Mouse (Mus musculus) CH12.LX (cell line): ENCODE data around the gene Ibsp. TPM values are rescaled to one million over a fixed set of nuclear protein-coding genes. Genes with fewer than 3 reads are reported as not detected.

Experiments
- DNase-seq: peaks from one replicate; pipeline ENCODE4 v3.0.0-alpha.2; 2013; ENCODE audit errors: extremely low read depth
- H3K27ac ChIP-seq: 2 replicates; pipeline ENCODE4 v1.5.1; 2012; ENCODE audit warnings: low read depth, mild to moderate bottlenecking, control low read depth, moderate library complexity; ENCODE audit not compliant: insufficient read depth
- H3K27me3 ChIP-seq: replicated peaks from 2 replicates; pipeline ENCODE3; 2012; ENCODE audit warnings: inconsistent platforms
- H3K36me3 ChIP-seq, 2 experiments: replicated peaks in 1 of 2; 2 replicates each; pipeline versions ENCODE3 to v1.6.1; 2012; ENCODE audit warnings: inconsistent platforms in 1 of 2, low read length in 1 of 2, mild to moderate bottlenecking in 1 of 2, mixed read lengths in 1 of 2, moderate library complexity in 1 of 2; ENCODE audit not compliant: control insufficient read depth in 1 of 2, insufficient read depth in 1 of 2
- H3K4me1 ChIP-seq, 2 experiments: 2 replicates each; pipeline ENCODE4 v1.6.1; 2012; ENCODE audit warnings: inconsistent platforms in 1 of 2, moderate library complexity in 1 of 2; ENCODE audit not compliant: insufficient read depth in 2 of 2, control insufficient read depth in 1 of 2
- H3K4me2 ChIP-seq: 2 replicates; pipeline ENCODE4 v1.6.1; 2012; ENCODE audit warnings: low read depth, mild to moderate bottlenecking, control low read depth; ENCODE audit not compliant: poor library complexity, insufficient read depth, severe bottlenecking
- H3K4me3 ChIP-seq, 3 experiments: fragments of 150-350 bp in 1 of 3; sonication (generic) in 1 of 3; replicated peaks in 1 of 3; 2 replicates each; pipeline versions ENCODE3 to v1.5.1; 2011 to 2012; ENCODE audit warnings: low read depth in 2 of 3, low read length in 2 of 3, mild to moderate bottlenecking in 2 of 3, moderate library complexity in 2 of 3, control low read depth in 1 of 3, improper control_type of control experiment in 1 of 3, inconsistent platforms in 1 of 3, mixed read lengths in 1 of 3; ENCODE audit not compliant: poor library complexity in 1 of 3
- H3K79me2 ChIP-seq: replicated peaks from 2 replicates; pipeline ENCODE4 v1.6.1; 2012; ENCODE audit warnings: mild to moderate bottlenecking, moderate library complexity; ENCODE audit not compliant: control insufficient read depth, poor library complexity, insufficient read depth, severe bottlenecking; ENCODE audit errors: extremely low read depth
- H3K9ac ChIP-seq: 2 replicates; pipeline ENCODE4 v1.6.1; 2012; ENCODE audit warnings: low read depth, mild to moderate bottlenecking, control low read depth, moderate library complexity; ENCODE audit not compliant: insufficient read depth
- H3K9me3 ChIP-seq: replicated peaks from 2 replicates; pipeline ENCODE3; 2012; ENCODE audit warnings: low read length, inconsistent platforms, mixed read lengths
- CHD1 ChIP-seq: IDR thresholded peaks from 2 replicates; pipeline ENCODE4 v1.6.1; 2012; ENCODE audit warnings: low read depth, low read length, improper control_type of control experiment, inconsistent platforms
- CHD2 ChIP-seq: IDR thresholded peaks from 2 replicates; pipeline ENCODE4 v1.6.1; 2011; ENCODE audit warnings: low read length, improper control_type of control experiment
- CTCF ChIP-seq, 2 experiments: IDR thresholded peaks in 1 of 2; conservative IDR thresholded peaks in 1 of 2; 2 replicates each; pipeline ENCODE4 v1.5.1; 2011 to 2012; ENCODE audit warnings: low read depth in 2 of 2, low read length in 2 of 2, improper control_type of control experiment in 1 of 2, inconsistent platforms in 1 of 2, mild to moderate bottlenecking in 1 of 2, moderate library complexity in 1 of 2
- E2F4 ChIP-seq: IDR thresholded peaks from 2 replicates; pipeline ENCODE4 v1.6.1; 2011; ENCODE audit warnings: low read depth, low read length, improper control_type of control experiment; ENCODE audit not compliant: insufficient replicate concordance
- ELF1 ChIP-seq: IDR thresholded peaks from 2 replicates; pipeline ENCODE4 v1.6.1; 2014; ENCODE audit warnings: low read depth, mild to moderate bottlenecking, inconsistent platforms, low read length, improper control_type of control experiment
- ETS1 ChIP-seq: conservative IDR thresholded peaks from 2 replicates; pipeline ENCODE4 v1.6.1; 2012; ENCODE audit warnings: low read depth, mild to moderate bottlenecking, inconsistent platforms, low read length, improper control_type of control experiment, moderate library complexity
- HCFC1 ChIP-seq: IDR thresholded peaks from 2 replicates; pipeline ENCODE4 v1.6.1; 2012; ENCODE audit warnings: low read depth, mild to moderate bottlenecking, inconsistent platforms, low read length, improper control_type of control experiment
- JUN ChIP-seq: IDR thresholded peaks from 2 replicates; pipeline ENCODE4 v1.6.1; 2011; ENCODE audit warnings: low read depth, mild to moderate bottlenecking, low read length, improper control_type of control experiment, moderate library complexity; ENCODE audit not compliant: insufficient read depth
- MEF2A ChIP-seq: IDR thresholded peaks from 2 replicates; pipeline ENCODE4 v1.6.1; 2014; ENCODE audit warnings: low read depth, mild to moderate bottlenecking, inconsistent platforms, low read length, improper control_type of control experiment, borderline replicate concordance
- MYC ChIP-seq: IDR thresholded peaks from 2 replicates; pipeline ENCODE4 v1.6.1; 2011; ENCODE audit warnings: low read depth, mild to moderate bottlenecking, improper control_type of control experiment, low read length
- NELFE ChIP-seq: IDR thresholded peaks from 2 replicates; pipeline ENCODE4 v1.6.1; 2011; ENCODE audit warnings: low read depth, low read length, improper control_type of control experiment
- PAX5 ChIP-seq: IDR thresholded peaks from 2 replicates; pipeline ENCODE4 v1.6.1; 2012; ENCODE audit warnings: low read length, inconsistent platforms, mixed read lengths
- POLR2A ChIP-seq: IDR thresholded peaks from 2 replicates; pipeline ENCODE4 v1.6.1; 2011; ENCODE audit warnings: low read depth, mild to moderate bottlenecking, improper control_type of control experiment, low read length
- SIN3A ChIP-seq: IDR thresholded peaks from 2 replicates; pipeline ENCODE4 v1.6.1; 2012; ENCODE audit warnings: low read length, improper control_type of control experiment, inconsistent platforms
- SMC3 ChIP-seq: IDR thresholded peaks from 2 replicates; pipeline ENCODE4 v1.6.1; 2011; ENCODE audit warnings: low read depth, low read length, improper control_type of control experiment
- USF2 ChIP-seq: conservative IDR thresholded peaks from 2 replicates; pipeline ENCODE4 v1.6.1; 2011; ENCODE audit warnings: low read depth, low read length, improper control_type of control experiment
- ZNF384 ChIP-seq: IDR thresholded peaks from 2 replicates; pipeline ENCODE4 v1.6.1; 2012; ENCODE audit warnings: low read depth, low read length, improper control_type of control experiment, inconsistent platforms
- dilution Hi-C: fragments of 300-500 bp; cut with MboI; formaldehyde crosslinking; loops from 2 replicates; pipeline ENCODE4 v1.14.3; 2020; ENCODE audit warnings: low sequenced_read_pairs; ENCODE audit not compliant: extremely low pct_unique_long_range_greater_than_20kb, extremely low pct_ligation_motif_present
- in situ Hi-C: fragments of 300-500 bp; cut with MboI; formaldehyde crosslinking; loops from 3 replicates; pipeline ENCODE4 v1.14.3; 2019; ENCODE audit warnings: low sequenced_read_pairs, low pct_ligation_motif_present, low pct_unique_long_range_greater_than_20kb, mixed read lengths
- polyA plus RNA-seq: library from polyadenylated mRNA; unstranded; fragments of >175 nt; gene quantifications from 2 replicates; pipeline ENCODE4 v1.2.1, GENCODE M21; 2012; ENCODE audit warnings: low read depth; ENCODE audit not compliant: insufficient read length
- total RNA-seq, 2 experiments: library from RNA; depleted of rRNA; stranded (reverse); fragments of 300-350 nt in 1 of 2; fragments of >200 nt in 1 of 2; gene quantifications; 2 replicates each; pipeline ENCODE4 v1.2.3; 2012 to 2014

Ibsp gene
- total and polyA plus RNA-seq, 3 experiments, result not detected

DNA sequence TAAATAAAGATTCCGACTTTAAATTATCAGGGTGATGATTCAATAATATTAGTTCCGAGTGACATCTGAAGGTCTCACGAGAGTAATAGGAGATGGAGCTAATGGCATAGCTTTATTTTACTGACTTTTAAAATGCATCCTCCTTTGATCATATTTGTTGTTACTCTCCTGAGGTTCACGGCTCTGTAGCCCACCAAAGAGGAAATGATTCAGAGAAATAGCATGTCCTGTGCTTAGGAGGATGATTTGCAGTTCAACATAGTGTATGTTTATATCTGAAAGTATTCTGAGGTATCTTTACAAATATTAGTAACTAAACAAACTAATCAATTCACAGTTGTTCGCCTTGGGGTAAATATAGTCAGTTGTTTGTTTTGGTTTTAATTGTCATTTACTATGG, 58.6 kb downstream of the Ibsp start:
- Histone ChIP-seq H3K27me3 (no peaks in the 10 kb centered on the region), H3K4me3 (no peak overlapping the region), H3K36me3 (no peaks in the 10 kb centered on the region), H3K9me3 (peaks cover 5% of the 10 kb centered on the region), H3K4me1 (peaks cover 0 to 13% of the 10 kb centered on the region in 2 experiments; a peak in 1 of 4 replicates), H3K4me2 (no peak overlapping the region), H3K27ac (no peak overlapping the region), H3K9ac (no peak overlapping the region)
- in situ Hi-C loops, result no loop called here
- TF ChIP-seq SMC3, result no peak
- TF ChIP-seq PAX5, result no peak
- TF ChIP-seq, all 38 proteins: peak for 0
- no peaks in the 10 kb centered on the region for H3K79me2 ChIP-seq
- no peak for DNase-seq
- dilution Hi-C loops, result no loop called here

DNA sequence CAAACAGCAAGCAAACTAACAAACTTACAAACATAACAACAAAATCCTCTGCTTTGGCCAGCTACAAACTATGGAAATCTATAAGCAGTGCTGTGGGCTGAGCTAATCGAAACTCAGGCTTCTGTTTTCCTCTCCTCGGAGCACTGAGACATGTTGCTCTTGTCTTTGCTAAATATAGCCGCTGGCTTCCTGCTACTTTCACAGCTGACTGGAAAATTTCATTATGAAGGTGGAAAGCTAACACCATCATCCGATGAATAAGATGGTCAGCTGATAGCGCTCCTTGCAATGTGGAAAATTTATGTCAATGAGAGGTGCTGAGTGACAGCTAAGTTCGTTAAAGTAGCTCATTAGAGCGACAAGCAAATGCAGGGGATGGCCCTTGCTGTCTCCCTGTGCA, 59.6 kb downstream of the Ibsp start:
- peak; percentile 14 for DNase-seq
- H3K27me3 ChIP-seq, result no peaks in the 10 kb centered on the region
- H3K36me3 ChIP-seq, result no peaks in the 10 kb centered on the region
- H3K4me1 ChIP-seq, result peaks cover 0 to 10% of the 10 kb centered on the region in 2 experiments; a peak in 1 of 4 replicates
- no peak overlapping the region for H3K4me3 ChIP-seq
- TF ChIP-seq ZNF384, result no peak
- peak; percentile 55 for TF ChIP-seq ETS1
- in situ Hi-C loops, result no loop called here
- H3K9ac ChIP-seq, result no peak overlapping the region
- no peaks in the 10 kb centered on the region for H3K79me2 ChIP-seq
- dilution Hi-C loops, result no loop called here
- H3K27ac ChIP-seq, result no peak overlapping the region
- H3K4me2 ChIP-seq, result no peak overlapping the region
- H3K9me3 ChIP-seq, result peaks cover 5% of the 10 kb centered on the region

GRCm38 (mm10) chr5:104359257-104359656, 60.3 kb downstream of the Ibsp start:
- Histone ChIP-seq H3K4me2 (no peak overlapping the region), H3K4me3 (no peak overlapping the region), H3K4me1 (peaks cover 0 to 10% of the 10 kb centered on the region in 2 experiments; a peak in 1 of 4 replicates), H3K79me2 (no peaks in the 10 kb centered on the region), H3K27ac (no peak overlapping the region), H3K9ac (no peak overlapping the region), H3K9me3 (peaks cover 3% of the 10 kb centered on the region), H3K27me3 (no peaks in the 10 kb centered on the region), H3K36me3 (no peaks in the 10 kb centered on the region)
- TF ChIP-seq MYC, result no peak
- TF ChIP-seq HCFC1, result no peak
- TF ChIP-seq NELFE, result no peak
- TF ChIP-seq E2F4, result no peak
- TF ChIP-seq ELF1, result no peak
- no peak for TF ChIP-seq JUN
- TF ChIP-seq ETS1, result no peak
- no peak for TF ChIP-seq SIN3A
- no peak for TF ChIP-seq CHD2
- TF ChIP-seq CTCF (conservative IDR thresholded peaks at IDR 0.05 in 1 of 2, IDR thresholded peaks at IDR 0.05 in 1 of 2; ENCODE audit: low read depth in 2 of 2, low read length in 2 of 2), result no peak
- no peak for TF ChIP-seq POLR2A
- TF ChIP-seq CHD1, result no peak
- no peak for TF ChIP-seq USF2
- TF ChIP-seq MEF2A, result no peak
- in situ Hi-C loops, result no loop called here
- DNase-seq, result no peak
- dilution Hi-C loops, result no loop called here

Other genes with a start within 250 kb of the Ibsp start
- not detected in 2 replicates for gene Gm17660, start 221.6 kb upstream of the Ibsp start, total RNA-seq (2012; rRNA removed)
- not detected in 2 replicates for gene Gm17660, start 221.6 kb upstream of the Ibsp start, total RNA-seq (2014; rRNA removed)
- gene Gm17660, start 221.6 kb upstream of the Ibsp start, polyA plus RNA-seq, result not detected in 2 replicates
- not detected in 2 replicates for gene Sparcl1, start 185.4 kb upstream of the Ibsp start, total RNA-seq (2012; rRNA removed)
- gene Sparcl1, start 185.4 kb upstream of the Ibsp start, total RNA-seq (2014; rRNA removed), result not detected in 2 replicates
- gene Sparcl1, start 185.4 kb upstream of the Ibsp start, polyA plus RNA-seq, result not detected in 2 replicates
- gene Dspp, start 128.5 kb upstream of the Ibsp start, total RNA-seq (2012; rRNA removed), result not detected in 2 replicates
- gene Dspp, start 128.5 kb upstream of the Ibsp start, total RNA-seq (2014; rRNA removed), result not detected in 2 replicates
- not detected in 2 replicates for gene Dspp, start 128.5 kb upstream of the Ibsp start, polyA plus RNA-seq
- gene Dmp1, start 96.6 kb upstream of the Ibsp start, total RNA-seq (2012; rRNA removed), result 0.08 TPM in 1 of 2 replicates, not detected in the other
- gene Dmp1, start 96.6 kb upstream of the Ibsp start, total RNA-seq (2014; rRNA removed), result 0.12 and 0.14 TPM in 2 replicates
- gene Dmp1, start 96.6 kb upstream of the Ibsp start, polyA plus RNA-seq, result 0.84 and 0.93 TPM in 2 replicates
- not detected in 2 replicates for gene Mepe, start 26.2 kb downstream of the Ibsp start, total RNA-seq (2012; rRNA removed)
- not detected in 2 replicates for gene Mepe, start 26.2 kb downstream of the Ibsp start, total RNA-seq (2014; rRNA removed)
- not detected in 2 replicates for gene Mepe, start 26.2 kb downstream of the Ibsp start, polyA plus RNA-seq
- 1.9 and 2.1 TPM in 2 replicates for gene Spp1, start 135.9 kb downstream of the Ibsp start, total RNA-seq (2012; rRNA removed)
- 25.7 and 27.0 TPM in 2 replicates for gene Spp1, start 135.9 kb downstream of the Ibsp start, total RNA-seq (2014; rRNA removed)
- gene Spp1, start 135.9 kb downstream of the Ibsp start, polyA plus RNA-seq, result 10.2 and 10.4 TPM in 2 replicates
- not detected in 2 replicates for gene Pkd2, start 160.3 kb downstream of the Ibsp start, total RNA-seq (2012; rRNA removed)
- not detected in 2 replicates for gene Pkd2, start 160.3 kb downstream of the Ibsp start, total RNA-seq (2014; rRNA removed)
- gene Pkd2, start 160.3 kb downstream of the Ibsp start, polyA plus RNA-seq, result not detected in 2 replicates
- 1.8 and 2.1 TPM in 2 replicates for gene BC005561, start 209.2 kb downstream of the Ibsp start, total RNA-seq (2012; rRNA removed)
- gene BC005561, start 209.2 kb downstream of the Ibsp start, total RNA-seq (2014; rRNA removed), result 2.5 and 3.0 TPM in 2 replicates
- gene BC005561, start 209.2 kb downstream of the Ibsp start, polyA plus RNA-seq, result 3.9 and 4.0 TPM in 2 replicates